Mouse (Mus musculus) hindbrain, embryonic 15.5 days (tissue): ENCODE measurements at regions not wholly inside any gene's neighbourhood (a gene's known extent, or its start where the extent isn't known, plus 50 kb on each side); places are given as distances from the start of the nearest gene placed in this dataset.
"Not testable (repeated sequence)": the region's sequence is repeated elsewhere in the genome, so short reads cannot be mapped to it uniquely, and the experiment has no call there.

Source experiments
- ATAC-seq: fragments of 200-750 bp; cut with Nextera tagmentation; 2 replicates; pipeline ENCODE4 v1.8.0; 2017; ENCODE audit warnings: low read depth, moderate number of reproducible peaks, moderate TSS enrichment; ENCODE audit not compliant: low FRiP score
- H3K27ac ChIP-seq: fragments of 300-500 bp; sonication (generic); replicated peaks from 2 replicates; pipeline ENCODE4 v1.5.1; 2015; ENCODE audit warnings: mild to moderate bottlenecking, inconsistent platforms
- H3K27me3 ChIP-seq: fragments of 300-500 bp; sonication (generic); 2 replicates; pipeline ENCODE4 v1.6.1; 2015; ENCODE audit warnings: control low read depth, inconsistent platforms
- H3K36me3 ChIP-seq: fragments of 300-500 bp; sonication (generic); 2 replicates; pipeline ENCODE4 v1.6.1; 2015; ENCODE audit warnings: control low read depth, inconsistent platforms
- H3K4me1 ChIP-seq: fragments of 300-500 bp; sonication (generic); replicated peaks from 2 replicates; pipeline ENCODE4 v1.6.1; 2015; ENCODE audit warnings: control low read depth, inconsistent platforms
- H3K4me2 ChIP-seq: fragments of 300-500 bp; sonication (generic); 2 replicates; pipeline ENCODE4 v1.6.1; 2015; ENCODE audit warnings: moderate library complexity, mild to moderate bottlenecking, inconsistent platforms
- H3K4me3 ChIP-seq: fragments of 300-500 bp; sonication (generic); 2 replicates; pipeline ENCODE4 v1.5.1; 2015; ENCODE audit warnings: mild to moderate bottlenecking, inconsistent platforms
- H3K9ac ChIP-seq: fragments of 300-500 bp; sonication (generic); 2 replicates; pipeline ENCODE4 v1.6.1; 2015; ENCODE audit warnings: inconsistent platforms
- H3K9me3 ChIP-seq: fragments of 300-500 bp; sonication (generic); 2 replicates; pipeline ENCODE4 v1.6.1; 2016; ENCODE audit warnings: control low read depth, inconsistent platforms
- WGBS: fragments of 180-500 bp; shearing (Covaris S2); methylation state at CpG from one replicate; pipeline ENCODE4 v1.1.7; 2015; 5-methylcytosine and 5-hydroxymethylcytosine counted together

DNA sequence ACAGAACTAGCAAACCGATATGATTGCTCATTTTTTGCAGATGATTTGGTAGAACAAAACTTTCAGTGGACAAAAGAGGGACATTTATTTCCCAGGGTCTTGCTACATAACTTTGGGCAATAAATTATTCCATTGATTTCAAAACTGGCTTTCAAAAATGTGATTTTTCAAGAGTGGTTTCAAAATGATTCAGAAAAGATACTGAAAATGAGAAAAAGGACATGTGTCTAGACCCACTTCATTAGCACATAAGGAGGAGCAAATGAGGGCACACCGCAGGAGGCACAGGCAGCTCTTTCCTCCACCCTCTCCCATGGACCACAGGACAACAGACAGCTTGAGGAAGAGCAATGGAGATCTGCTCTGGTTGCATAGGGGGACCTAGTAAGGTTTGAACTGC lies 412.5 kb downstream of the Inhba start:
- H3K4me2 ChIP-seq, result no peak overlapping the region
- no peak overlapping the region for H3K9ac ChIP-seq
- no peaks in the 10 kb centered on the region for H3K4me1 ChIP-seq
- ATAC-seq, result no peak
- H3K27me3 ChIP-seq, result no peaks in the 10 kb centered on the region
- 77% methylated on average over 2 of the region's 2 CpGs for WGBS
- no peaks in the 10 kb centered on the region for H3K9me3 ChIP-seq
- H3K36me3 ChIP-seq, result no peaks in the 10 kb centered on the region
- no peak overlapping the region for H3K4me3 ChIP-seq
- H3K27ac ChIP-seq, result no peak overlapping the region

DNA sequence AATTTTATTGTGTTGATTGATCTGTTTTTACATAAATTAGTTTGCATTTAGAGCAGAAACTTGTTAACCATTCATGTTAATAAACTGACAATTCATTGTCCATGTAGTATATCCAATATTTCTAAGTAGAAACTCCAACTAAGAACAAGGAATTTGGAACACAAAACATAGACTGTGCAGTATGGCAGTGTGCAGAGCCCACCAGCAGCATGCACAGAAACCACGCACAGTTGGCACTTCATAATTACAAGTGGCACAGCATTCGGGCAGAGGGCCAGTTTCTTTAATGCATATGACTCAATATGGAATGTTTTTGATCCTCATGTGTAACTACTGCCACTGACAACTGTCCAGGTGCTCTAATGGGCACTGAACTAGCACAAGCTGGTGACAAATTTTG lies 423.8 kb downstream of the Inhba start:
- 83% methylated on average over 2 of the region's 2 CpGs for WGBS
- ATAC-seq, result no peak
- Histone ChIP-seq H3K9me3 (no peaks in the 10 kb centered on the region), H3K9ac (no peak overlapping the region), H3K4me1 (no peaks in the 10 kb centered on the region), H3K36me3 (no peaks in the 10 kb centered on the region), H3K27ac (no peak overlapping the region), H3K4me3 (no peak overlapping the region), H3K27me3 (no peaks in the 10 kb centered on the region), H3K4me2 (no peak overlapping the region)

DNA sequence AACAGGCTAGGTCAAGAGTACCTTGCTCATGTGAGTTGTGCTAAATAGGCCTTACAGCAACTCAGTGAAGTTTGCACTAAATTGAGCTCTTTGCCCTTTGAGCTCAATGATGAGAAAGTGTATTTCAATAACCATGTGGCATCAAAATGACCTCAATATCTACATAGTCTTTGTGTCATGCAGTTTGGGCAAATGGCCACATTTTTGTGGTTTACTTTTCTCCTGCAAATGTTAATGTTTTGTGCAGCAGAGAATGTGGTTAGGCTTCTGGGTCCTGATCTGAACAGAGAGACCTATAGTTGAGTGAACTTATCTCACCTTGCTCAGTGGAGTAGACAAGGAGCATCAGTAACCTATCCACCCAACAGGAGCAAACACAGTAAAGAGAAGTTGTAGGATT lies 441.6 kb downstream of the Inhba start:
- Histone ChIP-seq H3K36me3 (no peaks in the 10 kb centered on the region), H3K4me3 (no peak overlapping the region), H3K9ac (no peak overlapping the region), H3K9me3 (no peaks in the 10 kb centered on the region), H3K4me2 (no peak overlapping the region), H3K4me1 (no peaks in the 10 kb centered on the region), H3K27me3 (no peaks in the 10 kb centered on the region), H3K27ac (no peak overlapping the region)
- no peak for ATAC-seq

DNA sequence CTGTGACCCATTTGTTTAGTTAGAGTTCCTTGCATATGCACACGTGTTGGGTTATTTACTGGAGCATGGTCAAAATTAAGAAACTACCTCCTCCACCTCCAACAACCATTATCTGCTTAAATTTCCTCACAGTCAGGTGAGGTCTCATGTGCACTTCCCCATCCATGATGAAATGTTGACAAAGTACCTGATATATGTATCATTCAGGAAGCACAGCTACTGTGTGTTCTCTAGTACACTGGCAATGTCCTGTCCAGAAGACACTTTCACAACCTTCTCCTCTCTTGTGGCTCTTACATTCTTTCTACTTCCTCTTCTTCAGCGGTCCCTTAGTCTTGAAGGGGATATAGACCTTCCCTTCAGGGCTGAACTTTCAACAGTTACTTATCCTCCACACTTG lies 448.1 kb downstream of the Inhba start:
- WGBS, result 77% methylated on average over 2 of the region's 2 CpGs
- ATAC-seq, result no peak
- H3K27ac ChIP-seq, result no peak overlapping the region
- no peaks in the 10 kb centered on the region for H3K9me3 ChIP-seq
- no peaks in the 10 kb centered on the region for H3K36me3 ChIP-seq
- H3K27me3 ChIP-seq, result no peaks in the 10 kb centered on the region
- H3K9ac ChIP-seq, result no peak overlapping the region
- H3K4me1 ChIP-seq, result no peaks in the 10 kb centered on the region
- no peak overlapping the region for H3K4me2 ChIP-seq
- no peak overlapping the region for H3K4me3 ChIP-seq

DNA sequence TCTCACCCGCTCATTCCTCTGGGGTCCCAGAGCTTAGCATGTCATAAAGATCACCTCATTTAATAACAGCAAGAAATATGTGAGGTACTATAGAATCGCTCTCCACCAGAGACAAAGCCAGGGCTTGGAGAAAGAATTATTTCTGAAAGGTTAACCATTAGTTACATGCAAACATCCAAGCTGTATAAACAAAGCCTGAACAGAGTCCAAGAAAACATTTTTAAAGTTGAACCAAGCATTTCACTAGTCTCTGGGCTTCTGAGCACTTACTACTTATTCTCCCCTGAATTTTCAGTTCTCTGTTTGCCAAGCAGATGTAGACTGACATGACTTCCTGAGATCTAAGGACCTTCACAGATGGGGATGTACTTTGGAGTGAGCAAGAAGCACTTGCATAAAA lies 450.0 kb downstream of the Inhba start:
- Histone ChIP-seq H3K4me3 (no peak overlapping the region), H3K9me3 (no peaks in the 10 kb centered on the region), H3K27me3 (no peaks in the 10 kb centered on the region), H3K27ac (no peak overlapping the region), H3K4me2 (no peak overlapping the region), H3K4me1 (no peaks in the 10 kb centered on the region), H3K36me3 (no peaks in the 10 kb centered on the region), H3K9ac (no peak overlapping the region)
- 90% methylated on average over 2 of the region's 2 CpGs for WGBS
- ATAC-seq, result no peak

DNA sequence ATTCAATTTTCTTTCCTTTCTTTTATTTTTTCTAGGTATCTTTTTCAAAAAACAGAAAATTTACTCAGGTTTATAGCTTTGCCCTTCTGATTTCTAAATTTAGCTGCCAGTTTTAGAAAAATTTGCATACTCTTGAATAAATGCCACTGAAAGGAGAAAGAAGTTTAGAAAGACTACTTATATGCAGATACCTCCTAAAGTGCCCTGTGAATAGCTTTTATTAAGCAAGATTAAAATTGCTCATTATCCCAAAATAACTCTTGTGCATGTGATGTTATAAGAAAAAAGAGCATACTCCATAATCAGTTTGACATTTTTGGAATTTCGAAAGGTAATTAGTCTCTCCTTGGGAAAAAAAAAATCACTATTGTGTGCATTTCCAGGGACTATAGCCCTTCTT lies 453.2 kb downstream of the Inhba start:
- Histone ChIP-seq H3K4me1 (no peaks in the 10 kb centered on the region), H3K4me2 (no peak overlapping the region), H3K36me3 (no peaks in the 10 kb centered on the region), H3K27ac (no peak overlapping the region), H3K9ac (no peak overlapping the region), H3K9me3 (no peaks in the 10 kb centered on the region), H3K27me3 (no peaks in the 10 kb centered on the region), H3K4me3 (no peak overlapping the region)
- no peak for ATAC-seq
- WGBS, result 91% methylated on average over 1 of the region's 1 CpGs

DNA sequence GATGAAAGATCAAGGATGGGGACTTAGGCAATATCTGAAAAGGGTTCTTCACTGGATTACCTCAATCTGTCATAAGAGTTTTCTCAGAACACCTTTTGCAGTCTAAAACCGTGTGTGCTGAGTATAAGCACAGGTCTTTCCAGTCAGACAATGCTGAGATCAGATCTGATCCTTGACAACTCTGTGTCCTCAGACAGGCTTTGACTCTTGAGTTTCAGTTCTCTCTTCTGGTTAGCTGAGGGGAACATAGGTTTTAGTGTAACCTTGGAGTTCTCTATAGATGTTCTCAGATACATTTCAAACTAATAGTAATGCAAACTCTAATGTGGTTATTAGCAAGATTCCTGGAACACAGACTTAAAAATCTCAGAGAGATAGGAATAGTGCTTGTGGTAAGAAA lies 453.7 kb downstream of the Inhba start:
- Histone ChIP-seq H3K9ac (no peak overlapping the region), H3K27me3 (no peaks in the 10 kb centered on the region), H3K4me1 (no peaks in the 10 kb centered on the region), H3K36me3 (no peaks in the 10 kb centered on the region), H3K4me2 (no peak overlapping the region), H3K4me3 (no peak overlapping the region), H3K27ac (no peak overlapping the region), H3K9me3 (no peaks in the 10 kb centered on the region)
- no peak for ATAC-seq
- WGBS, result 85% methylated on average over 1 of the region's 1 CpGs

DNA sequence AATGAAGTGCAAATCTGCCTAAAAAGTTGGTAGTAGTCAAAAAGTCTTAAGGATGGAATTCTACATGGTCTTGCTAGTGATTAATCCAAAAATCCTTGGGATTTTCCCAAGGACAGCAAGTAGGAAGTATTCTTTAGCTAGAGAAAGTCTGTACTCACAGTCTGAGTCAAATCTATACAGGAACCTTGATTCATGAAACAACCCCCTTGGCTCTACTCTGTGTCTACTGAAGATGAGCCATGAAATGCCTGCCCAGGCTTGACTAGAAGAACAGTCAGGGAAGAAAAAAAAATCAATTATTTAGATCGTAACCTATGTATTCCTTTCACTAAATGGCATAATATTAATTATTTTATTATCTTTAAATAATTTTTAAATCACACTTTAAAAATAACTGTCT lies 454.2 kb downstream of the Inhba start:
- Histone ChIP-seq H3K4me1 (no peaks in the 10 kb centered on the region), H3K9ac (no peak overlapping the region), H3K27ac (no peak overlapping the region), H3K27me3 (no peaks in the 10 kb centered on the region), H3K4me2 (no peak overlapping the region), H3K36me3 (no peaks in the 10 kb centered on the region), H3K4me3 (no peak overlapping the region), H3K9me3 (no peaks in the 10 kb centered on the region)
- 93% methylated on average over 1 of the region's 1 CpGs for WGBS
- ATAC-seq, result no peak

DNA sequence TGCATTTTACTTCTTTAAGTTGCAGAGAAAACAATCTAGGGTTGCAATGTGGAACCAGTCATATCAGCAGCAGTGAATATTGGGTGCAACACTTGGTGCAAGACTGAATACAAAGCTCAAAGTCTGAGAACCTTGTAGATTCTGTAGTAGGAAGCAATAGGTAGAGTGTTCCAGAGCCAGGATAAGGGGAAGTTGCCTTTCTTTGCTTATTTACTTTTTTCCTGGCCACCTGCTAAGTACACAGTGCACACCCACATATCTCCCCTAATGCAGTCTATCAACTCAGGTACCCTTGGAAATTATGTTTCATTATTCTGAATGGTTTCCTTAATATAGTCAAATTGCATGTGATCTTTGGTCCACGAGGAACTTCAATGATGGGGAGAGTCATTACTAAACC lies 464.9 kb downstream of the Inhba start:
- no peaks in the 10 kb centered on the region for H3K27me3 ChIP-seq
- H3K4me1 ChIP-seq, result no peaks in the 10 kb centered on the region
- H3K4me2 ChIP-seq, result no peak overlapping the region
- WGBS, result 91% methylated on average over 1 of the region's 1 CpGs
- no peak overlapping the region for H3K27ac ChIP-seq
- H3K9me3 ChIP-seq, result no peaks in the 10 kb centered on the region
- no peak overlapping the region for H3K9ac ChIP-seq
- H3K36me3 ChIP-seq, result no peaks in the 10 kb centered on the region
- no peak for ATAC-seq
- no peak overlapping the region for H3K4me3 ChIP-seq

DNA sequence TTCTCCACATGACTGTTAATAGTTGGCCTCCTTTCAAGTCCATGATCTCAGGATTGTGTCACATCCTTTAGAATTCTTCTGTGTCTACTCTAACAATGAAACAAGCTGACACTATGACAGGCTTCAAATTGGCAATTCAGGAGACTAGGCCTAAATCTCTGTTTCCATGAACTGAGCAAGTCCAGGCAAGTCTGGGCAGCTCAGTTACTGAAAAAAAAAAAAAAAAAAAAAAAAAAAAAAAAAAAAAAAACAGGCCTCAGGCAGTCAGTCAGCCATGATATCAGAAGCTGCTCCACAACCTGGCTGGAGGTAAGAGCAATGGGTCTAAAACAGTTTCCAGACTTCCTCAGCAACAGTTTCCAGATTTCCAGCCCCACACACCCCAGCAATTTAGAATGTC lies 475.6 kb downstream of the Inhba start:
- Histone ChIP-seq H3K9ac (no peak overlapping the region), H3K4me3 (no peak overlapping the region), H3K4me1 (no peaks in the 10 kb centered on the region), H3K4me2 (no peak overlapping the region), H3K27ac (no peak overlapping the region), H3K36me3 (no peaks in the 10 kb centered on the region), H3K9me3 (no peaks in the 10 kb centered on the region), H3K27me3 (no peaks in the 10 kb centered on the region)
- no peak for ATAC-seq

DNA sequence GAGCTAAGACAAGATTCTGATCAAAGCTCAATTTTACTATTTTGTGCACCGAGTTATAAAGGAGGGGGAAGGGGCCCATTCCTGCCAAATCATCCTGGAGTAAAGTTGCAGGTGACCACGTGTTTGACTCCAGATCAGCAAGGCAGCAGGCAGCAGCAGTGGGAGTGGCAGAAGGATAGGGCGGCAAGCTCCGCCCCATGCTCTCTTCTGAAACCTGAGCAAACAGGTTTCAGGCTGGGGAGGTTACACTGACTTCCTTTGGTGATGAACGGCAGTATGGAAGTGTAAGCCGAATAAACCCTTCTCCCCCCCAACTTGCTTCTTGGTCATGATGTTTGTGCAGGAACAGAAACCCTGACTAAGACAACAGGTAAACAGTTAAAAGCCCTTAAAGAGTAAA lies 479.0 kb downstream of the Inhba start:
- WGBS, result 52% methylated on average over 6 of the region's 6 CpGs
- not testable (repeated sequence) for ATAC-seq, H3K4me2 ChIP-seq, H3K4me1 ChIP-seq, H3K9me3 ChIP-seq, H3K36me3 ChIP-seq, H3K4me3 ChIP-seq, H3K9ac ChIP-seq, H3K27me3 ChIP-seq, H3K27ac ChIP-seq

DNA sequence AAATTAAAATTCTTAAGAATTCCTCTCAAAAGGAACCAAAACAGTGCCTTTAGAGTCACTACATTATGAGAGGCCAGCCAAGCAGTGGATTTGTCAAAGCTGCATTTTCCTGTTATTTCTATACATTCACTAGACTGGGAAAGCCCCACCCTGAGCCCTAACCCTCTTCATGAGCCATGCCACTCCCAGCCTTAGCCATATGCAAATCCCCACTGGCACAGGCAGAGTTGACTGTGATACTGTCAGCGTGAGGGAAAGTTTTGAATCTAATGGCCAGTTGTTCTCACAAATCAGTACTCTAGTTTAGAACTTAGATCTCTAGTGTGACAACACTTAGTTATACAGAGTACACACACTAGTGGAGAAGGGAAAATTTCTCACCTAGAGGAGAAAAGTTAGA lies 486.4 kb downstream of the Inhba start:
- Histone ChIP-seq H3K27me3 (no peaks in the 10 kb centered on the region), H3K4me3 (no peak overlapping the region), H3K4me1 (no peaks in the 10 kb centered on the region), H3K36me3 (no peaks in the 10 kb centered on the region), H3K9ac (no peak overlapping the region), H3K4me2 (no peak overlapping the region), H3K27ac (no peak overlapping the region), H3K9me3 (no peaks in the 10 kb centered on the region)
- WGBS, result 39% methylated on average over 1 of the region's 1 CpGs
- no peak for ATAC-seq

DNA sequence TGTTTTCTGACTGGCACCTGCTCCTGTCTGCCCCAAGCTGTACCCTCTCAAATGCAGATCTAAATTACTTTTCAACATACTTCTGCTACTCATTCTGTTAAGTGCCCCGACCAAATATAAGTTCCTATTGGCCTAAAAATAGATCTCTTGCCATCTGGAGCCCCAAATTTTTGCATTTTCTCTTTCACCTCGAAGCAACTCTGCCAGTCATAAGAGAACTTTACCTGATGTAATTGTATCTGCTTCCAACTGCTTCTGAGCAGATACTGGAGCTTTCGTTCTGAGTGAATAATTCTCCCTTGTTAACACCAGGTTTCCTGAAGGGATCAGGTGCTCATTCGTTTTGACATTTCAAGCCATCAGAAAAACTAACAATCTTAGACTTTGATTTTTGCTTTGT lies 501.2 kb downstream of the Inhba start:
- 80% methylated on average over 4 of the region's 4 CpGs for WGBS
- no peak for ATAC-seq
- Histone ChIP-seq H3K9me3 (no peaks in the 10 kb centered on the region), H3K4me2 (no peak overlapping the region), H3K4me1 (no peaks in the 10 kb centered on the region), H3K36me3 (no peaks in the 10 kb centered on the region), H3K27me3 (no peaks in the 10 kb centered on the region), H3K9ac (no peak overlapping the region), H3K4me3 (no peak overlapping the region), H3K27ac (no peak overlapping the region)

DNA sequence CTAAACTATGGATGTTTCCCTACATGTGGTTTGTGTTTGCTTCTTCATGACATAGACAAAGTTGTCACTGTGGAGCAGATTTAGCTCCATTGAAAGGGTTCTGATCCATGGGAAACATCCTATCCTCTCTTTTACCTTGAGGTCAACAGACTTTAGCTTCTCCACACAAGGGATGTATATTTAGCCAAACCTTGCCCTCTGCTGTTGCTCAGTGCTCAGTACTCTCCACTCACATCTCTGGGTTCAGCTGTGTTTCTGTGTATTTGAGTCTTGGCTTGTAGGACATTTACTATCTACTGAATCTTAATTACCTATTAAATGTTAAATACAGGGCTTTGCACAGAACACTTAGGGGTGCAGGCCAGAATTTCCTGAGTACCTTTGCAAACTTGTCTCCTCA lies 503.5 kb downstream of the Inhba start:
- H3K27me3 ChIP-seq, result no peaks in the 10 kb centered on the region
- no peaks in the 10 kb centered on the region for H3K9me3 ChIP-seq
- H3K36me3 ChIP-seq, result no peaks in the 10 kb centered on the region
- no peak overlapping the region for H3K27ac ChIP-seq
- no peak for ATAC-seq
- H3K9ac ChIP-seq, result no peak overlapping the region
- no peak overlapping the region for H3K4me3 ChIP-seq
- H3K4me1 ChIP-seq, result no peaks in the 10 kb centered on the region
- no peak overlapping the region for H3K4me2 ChIP-seq
